8 mouse cellular contexts compared by ENCODE assay signal in the genomic region with DNA sequence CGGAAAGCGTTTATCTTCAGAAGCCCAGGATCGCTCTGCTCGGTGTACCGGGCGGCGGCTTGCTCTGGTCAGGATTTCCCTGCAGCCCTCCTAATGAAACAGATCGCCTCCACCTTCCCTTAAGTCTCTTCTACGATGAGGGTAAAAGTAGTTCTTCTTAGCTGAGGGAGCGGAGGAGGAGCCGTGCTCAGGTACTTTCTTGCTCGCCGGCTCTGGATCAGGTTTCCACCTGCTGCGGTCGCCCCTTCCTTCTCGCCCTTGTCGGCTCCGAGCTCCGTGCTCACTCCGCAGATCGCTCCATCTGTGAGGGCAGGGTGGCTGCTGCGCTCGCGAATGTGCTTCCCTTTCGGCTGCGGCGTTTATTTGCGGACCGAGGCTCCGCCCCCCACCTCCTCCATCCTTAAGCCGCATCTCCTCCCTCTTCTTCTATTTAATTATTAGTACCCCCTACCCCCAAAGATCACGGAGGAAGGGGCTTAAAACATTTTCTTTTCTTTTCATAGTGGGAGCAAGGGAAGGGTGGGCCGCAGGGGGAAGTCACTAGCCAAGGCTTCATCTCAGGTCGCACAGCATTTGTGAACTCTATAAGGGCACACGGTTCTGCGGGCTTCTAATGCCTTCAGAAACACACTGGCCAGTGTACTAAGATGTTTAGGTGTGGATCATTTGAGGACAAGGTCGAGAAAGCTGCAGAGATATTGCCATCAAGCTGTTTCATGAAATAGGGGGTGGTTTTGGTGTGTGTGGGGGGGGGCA. TPM values are rescaled to one million over a fixed set of nuclear protein-coding genes. Genes with fewer than 3 reads are reported as not detected.
A peak's percentile ranks its signal among the peaks of the same experiment; 100 is the strongest.
DNase-seq lines count a peak whose midpoint lies in the region; ATAC-seq and TF ChIP-seq lines count a peak whose summit lies in the region.

A gene (minus strand): TSS at position 337 of the 756 bp plus-strand sequence.

- no peaks in the 10 kb centered on the region for H3K36me3 ChIP-seq in forebrain, embryonic 14.5 days (ENCODE audit: control insufficient read depth, insufficient read depth, low read length)
- no peaks in the 10 kb centered on the region for H3K36me3 ChIP-seq in heart, postnatal 0 days (replicated peaks; ENCODE audit: control insufficient read depth, insufficient read depth, low read length)
- no peaks in the 10 kb centered on the region for H3K36me3 ChIP-seq in neural tube, embryonic 15.5 days

- DNase-seq in CD4-positive, CD25-positive, alpha-beta regulatory T cell, adult 2 months (ENCODE audit: low read depth, low spot score): peak; percentile 68
- peak; percentile 88 for DNase-seq in brain, embryonic 14.5 days (ENCODE audit: low read depth)
- peak; percentile 79 for DNase-seq in forebrain, embryonic 14.5 days (ENCODE audit: low spot score)
- DNase-seq in heart, postnatal 0 days (ENCODE audit: low spot score): peak; percentile 20
- DNase-seq in kidney, postnatal 36 days: peak; percentile 77 to 87
- peak; percentile 47 to 50 for DNase-seq in lung, adult 18-20 months
- DNase-seq in thymus, adult 18-20 months: peak; percentile 30 to 47

- ATAC-seq in forebrain, embryonic 14.5 days: peak; percentile 86
- peak; percentile 52; the same call in 1 of the 2 replicates for ATAC-seq in heart, postnatal 0 days (ENCODE audit: insufficient read depth, low read depth)
- peak; percentile 88 for ATAC-seq in neural tube, embryonic 15.5 days (ENCODE audit: low FRiP score)

- H3K9me3 ChIP-seq in forebrain, embryonic 14.5 days (replicated peaks; ENCODE audit: control insufficient read depth, low read length): no peaks in the 10 kb centered on the region
- no peaks in the 10 kb centered on the region for H3K9me3 ChIP-seq in heart, postnatal 0 days (replicated peaks; ENCODE audit: control insufficient read depth, low read length)
- H3K9me3 ChIP-seq in neural tube, embryonic 15.5 days (replicated peaks): no peaks in the 10 kb centered on the region

- H3K9ac ChIP-seq in forebrain, embryonic 14.5 days (ENCODE audit: low read length): peak within 1 kb of the TSS; percentile 59
- peak within 1 kb of the TSS; percentile 58 for H3K9ac ChIP-seq in heart, postnatal 0 days (replicated peaks; ENCODE audit: low read depth, low read length)
- H3K9ac ChIP-seq in neural tube, embryonic 15.5 days (replicated peaks): peak within 1 kb of the TSS; percentile 63

- H3K4me1 ChIP-seq in forebrain, embryonic 14.5 days (ENCODE audit: control insufficient read depth, insufficient read depth, low read length): no peaks in the 10 kb centered on the region
- 0 out of 2 replicates have a peak, but pooled peaks cover 8% of the 10 kb centered on the region for H3K4me1 ChIP-seq in heart, postnatal 0 days (ENCODE audit: control insufficient read depth, insufficient read depth)
- peaks cover 26% of the 10 kb centered on the region for H3K4me1 ChIP-seq in neural tube, embryonic 15.5 days

- TF ChIP-seq EP300 in heart, postnatal 0 days (IDR thresholded peaks at IDR 0.05; ENCODE audit: low read depth): no peak

- no peak within 1 kb of the TSS; the same call in 1 of the 2 replicates for H3K27ac ChIP-seq in forebrain, embryonic 14.5 days (ENCODE audit: low read depth, low read length)
- H3K27ac ChIP-seq in heart, postnatal 0 days (ENCODE audit: low read depth): no peak within 1 kb of the TSS
- peak within 1 kb of the TSS; percentile 85 for H3K27ac ChIP-seq in neural tube, embryonic 15.5 days (replicated peaks)

- peak within 1 kb of the TSS; percentile 88 for H3K4me2 ChIP-seq in forebrain, embryonic 14.5 days (ENCODE audit: low read length)
- H3K4me2 ChIP-seq in heart, postnatal 0 days (ENCODE audit: low read depth, low read length): peak within 1 kb of the TSS; percentile 92
- H3K4me2 ChIP-seq in neural tube, embryonic 15.5 days: peak within 1 kb of the TSS; percentile 83

- TF ChIP-seq POLR2A in brain, embryonic 14.5 days (IDR thresholded peaks at IDR 0.05; ENCODE audit: borderline replicate concordance, extremely low read depth, insufficient read depth, insufficient read length, poor library complexity, severe bottlenecking): 0 out of 2 replicates have a peak, but pooled peaks have one; percentile 11

- H3K4me3 ChIP-seq in forebrain, embryonic 14.5 days (ENCODE audit: low read depth, low read length): peak within 1 kb of the TSS; percentile 51
- peak within 1 kb of the TSS; percentile 63 for H3K4me3 ChIP-seq in heart, postnatal 0 days (ENCODE audit: low read depth, low read length)
- H3K4me3 ChIP-seq in neural tube, embryonic 15.5 days (replicated peaks): peak within 1 kb of the TSS; percentile 61

- 1% methylated on average over 37 of the region's 37 CpGs for WGBS in forebrain, embryonic 14.5 days
- WGBS in heart, postnatal 0 days: 5% methylated on average over 37 of the region's 37 CpGs
- WGBS in neural tube, embryonic 15.5 days: 2% methylated on average over 36 of the region's 37 CpGs

- TF ChIP-seq CTCF in brain, embryonic 14.5 days (IDR thresholded peaks at IDR 0.05; ENCODE audit: borderline replicate concordance, extremely low read depth, insufficient read depth, insufficient read length): no peak
- no peak for TF ChIP-seq CTCF in heart, postnatal 0 days (IDR thresholded peaks at IDR 0.05; ENCODE audit: low read depth)

- 0 out of 2 replicates have a peak, but pooled peaks cover 8% of the 10 kb centered on the region for H3K27me3 ChIP-seq in forebrain, embryonic 14.5 days (replicated peaks; ENCODE audit: control insufficient read depth, insufficient read depth, low read length)
- H3K27me3 ChIP-seq in heart, postnatal 0 days (ENCODE audit: control insufficient read depth, insufficient read depth, low read length): peaks cover 5% of the 10 kb centered on the region; the same call in 1 of the 2 replicates
- no peaks in the 10 kb centered on the region; the same call in 1 of the 2 replicates for H3K27me3 ChIP-seq in neural tube, embryonic 15.5 days (replicated peaks)

RNA-seq across cellular contexts. Expression of the gene that starts here (rescaled TPM):
- 8.9 and 14.6 TPM in 2 replicates for polyA plus RNA-seq in brain, embryonic 14.5 days (2012; rRNA removed)
- polyA plus RNA-seq in forebrain, embryonic 14.5 days (2014; fragmentation: Nextera tagmentation; extraction: Ambion mirVana): 6.9 and 9.8 TPM in 2 replicates
- total RNA-seq in heart, postnatal 0 days (2014; rRNA removed; ENCODE audit: low replicate concordance): 3.1 and 3.2 TPM in 2 replicates
- polyA plus RNA-seq in heart, postnatal 0 days (2015; fragmentation: Nextera tagmentation; extraction: Ambion mirVana): 1.2 and 1.3 TPM in 2 replicates
- 6.1 and 8.1 TPM in 2 replicates for polyA plus RNA-seq in neural tube, embryonic 15.5 days (2015; fragmentation: Nextera tagmentation; extraction: Ambion mirVana)

Comparison
In these comparisons a context has a peak if more than half of its experiments do, and no peak if none do; other contexts are left out.
1. DNase-seq: peak in every context shown above with its lines; median percentile 88 in brain, embryonic 14.5 days; 82 in kidney, postnatal 36 days; 79 in forebrain, embryonic 14.5 days; 68 in CD4-positive, CD25-positive, alpha-beta regulatory T cell, adult 2 months; 48 in lung, adult 18-20 months; 38 in thymus, adult 18-20 months; 20 in heart, postnatal 0 days.